Mouse (Mus musculus): Measurements from ENCODE around the gene Pitpnc1. TPM values are rescaled to one million over a fixed set of nuclear protein-coding genes. Genes with fewer than 3 reads are reported as not detected.

Gene Pitpnc1
- polyA plus RNA-seq, 1 experiment from 2014 or later = 10.9 TPM

DNA sequence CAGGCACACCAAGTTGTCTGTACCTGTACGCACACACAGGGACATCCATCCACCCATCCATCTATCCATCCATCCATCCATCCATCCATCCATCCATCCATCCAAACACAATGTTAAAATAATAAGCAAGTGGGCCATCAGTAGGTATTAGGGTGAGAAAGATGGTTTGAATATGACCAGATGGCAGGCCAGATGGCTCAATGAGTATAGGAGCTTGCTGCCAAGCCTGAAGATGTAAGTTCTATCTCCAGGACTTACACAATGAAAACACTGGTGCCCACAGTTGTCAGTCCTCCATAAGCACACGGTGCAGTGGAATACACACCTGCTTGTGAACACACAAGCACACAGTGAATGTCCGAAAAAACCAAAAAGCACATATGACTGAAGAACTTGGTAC lies 186.9 kb downstream of the Pitpnc1 start:
- no peaks in the 10 kb centered on the region for H3K27me3 ChIP-seq (ENCODE audit: control insufficient read depth, insufficient read depth, low read length)
- ATAC-seq (replicated peaks; ENCODE audit: insufficient number of reproducible peaks, low FRiP score, low TSS enrichment) = no peak
- no peak overlapping the region for H3K4me3 ChIP-seq (ENCODE audit: low read depth, low read length)
- H3K4me1 ChIP-seq (ENCODE audit: control insufficient read depth, insufficient read depth, low read length) = no peaks in the 10 kb centered on the region
- no peak overlapping the region for H3K9ac ChIP-seq (ENCODE audit: low read depth, low read length)
- no peaks in the 10 kb centered on the region for H3K36me3 ChIP-seq (ENCODE audit: control insufficient read depth, insufficient read depth, low read length)
- no peak overlapping the region for H3K27ac ChIP-seq (ENCODE audit: low read depth, low read length)
- WGBS (ENCODE audit: insufficient replicate concordance) = 81% methylated on average over 3 of the region's 3 CpGs
- H3K4me2 ChIP-seq = no peak overlapping the region
- no peaks in the 10 kb centered on the region for H3K9me3 ChIP-seq (replicated peaks; ENCODE audit: control insufficient read depth, low read length)

DNA sequence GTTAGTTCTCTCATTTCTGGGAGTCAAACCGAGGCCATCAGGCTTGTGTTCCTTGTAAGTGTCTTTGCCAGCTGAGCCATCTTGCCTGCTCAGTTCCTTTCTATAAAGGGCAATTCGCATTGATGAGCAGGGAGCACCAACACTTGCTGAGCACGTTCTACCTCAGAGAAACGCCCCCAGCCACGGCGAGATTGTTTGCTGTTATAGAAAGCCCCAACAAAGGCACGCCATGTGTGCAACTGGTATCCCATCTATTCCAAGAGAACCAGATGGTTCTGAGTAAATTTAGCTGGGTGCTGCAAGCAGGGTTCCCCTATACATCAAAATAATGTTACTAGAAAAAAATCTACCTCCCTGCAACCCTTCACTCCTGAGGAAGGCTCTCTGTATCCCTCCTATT lies 188.0 kb downstream of the Pitpnc1 start:
- Histone ChIP-seq H3K4me2 (no peak overlapping the region), H3K27me3 (ENCODE audit: control insufficient read depth, insufficient read depth, low read length) (no peaks in the 10 kb centered on the region), H3K36me3 (ENCODE audit: control insufficient read depth, insufficient read depth, low read length) (no peaks in the 10 kb centered on the region), H3K9me3 (replicated peaks; ENCODE audit: control insufficient read depth, low read length) (no peaks in the 10 kb centered on the region), H3K4me3 (ENCODE audit: low read depth, low read length) (no peak overlapping the region), H3K9ac (ENCODE audit: low read depth, low read length) (no peak overlapping the region), H3K4me1 (ENCODE audit: control insufficient read depth, insufficient read depth, low read length) (no peaks in the 10 kb centered on the region), H3K27ac (ENCODE audit: low read depth, low read length) (no peak overlapping the region)
- WGBS (ENCODE audit: insufficient replicate concordance) = 87% methylated on average over 7 of the region's 7 CpGs
- no peak for ATAC-seq (replicated peaks; ENCODE audit: insufficient number of reproducible peaks, low FRiP score, low TSS enrichment)

DNA sequence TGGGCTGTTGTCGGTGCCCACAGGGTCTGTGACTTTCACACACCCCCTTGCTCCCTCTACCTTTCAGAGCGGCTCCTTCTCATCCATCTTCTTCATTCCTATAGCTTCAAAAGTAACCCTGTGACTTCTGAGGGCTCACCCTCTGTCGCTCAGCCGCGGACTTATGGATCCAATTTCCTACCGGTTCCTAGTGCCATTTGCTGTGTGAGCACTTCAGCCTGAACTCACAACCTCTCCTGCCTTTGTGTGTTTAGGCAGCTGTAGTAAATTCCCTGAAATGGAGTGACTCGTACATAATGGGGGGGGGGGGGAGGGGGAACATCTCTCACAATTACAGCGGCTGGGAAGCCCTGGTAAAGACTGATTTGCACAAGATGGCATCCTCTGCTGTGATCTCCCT lies 191.2 kb downstream of the Pitpnc1 start:
- 51% methylated on average over 8 of the region's 8 CpGs for WGBS (ENCODE audit: insufficient replicate concordance)
- H3K9me3 ChIP-seq (replicated peaks; ENCODE audit: control insufficient read depth, low read length) = no peaks in the 10 kb centered on the region
- no peak for ATAC-seq (replicated peaks; ENCODE audit: insufficient number of reproducible peaks, low FRiP score, low TSS enrichment)

DNA sequence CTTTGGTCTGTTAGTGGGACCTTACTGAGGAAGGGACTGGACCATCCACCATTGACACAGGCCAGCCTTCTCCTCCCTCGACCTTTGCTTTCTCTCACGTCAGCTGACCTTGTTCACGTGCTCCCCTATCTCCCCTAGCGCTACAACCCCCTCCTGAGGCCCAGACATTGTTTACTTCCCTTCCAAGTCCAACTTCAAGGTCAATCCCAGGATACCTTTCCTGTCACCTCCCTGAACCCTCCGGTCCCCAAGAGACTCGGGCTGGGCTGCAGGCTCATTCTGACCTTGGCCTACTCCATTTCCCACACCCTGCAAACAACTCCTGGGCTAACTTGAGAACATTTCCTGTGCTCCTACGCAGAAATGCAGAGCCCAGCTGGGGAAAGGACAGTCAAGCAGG lies 193.6 kb downstream of the Pitpnc1 start:
- no peak overlapping the region for H3K4me3 ChIP-seq (ENCODE audit: low read depth, low read length)
- peaks cover 24% of the 10 kb centered on the region for H3K4me1 ChIP-seq (ENCODE audit: control insufficient read depth, insufficient read depth, low read length)
- no peaks in the 10 kb centered on the region for H3K27me3 ChIP-seq (ENCODE audit: control insufficient read depth, insufficient read depth, low read length)
- 0 out of 2 replicates have a peak, but pooled peaks have one; percentile 10 for ATAC-seq (replicated peaks; ENCODE audit: insufficient number of reproducible peaks, low FRiP score, low TSS enrichment)
- H3K9ac ChIP-seq (ENCODE audit: low read depth, low read length) = no peak overlapping the region
- no peak overlapping the region for H3K4me2 ChIP-seq
- no peaks in the 10 kb centered on the region for H3K36me3 ChIP-seq (ENCODE audit: control insufficient read depth, insufficient read depth, low read length)
- no peak overlapping the region for H3K27ac ChIP-seq (ENCODE audit: low read depth, low read length)
- no peaks in the 10 kb centered on the region for H3K9me3 ChIP-seq (replicated peaks; ENCODE audit: control insufficient read depth, low read length)
- 45% methylated on average over 7 of the region's 7 CpGs for WGBS (ENCODE audit: insufficient replicate concordance)

More for the DNA sequence above, 191.2 kb downstream of the Pitpnc1 start:
- no peak overlapping the region for H3K9ac ChIP-seq (ENCODE audit: low read depth, low read length)
- no peaks in the 10 kb centered on the region for H3K27me3 ChIP-seq (ENCODE audit: control insufficient read depth, insufficient read depth, low read length)
- no peak overlapping the region for H3K4me2 ChIP-seq
- peaks cover 14% of the 10 kb centered on the region for H3K4me1 ChIP-seq (ENCODE audit: control insufficient read depth, insufficient read depth, low read length)
- H3K27ac ChIP-seq (ENCODE audit: low read depth, low read length) = no peak overlapping the region
- H3K4me3 ChIP-seq (ENCODE audit: low read depth, low read length) = no peak overlapping the region
- no peaks in the 10 kb centered on the region for H3K36me3 ChIP-seq (ENCODE audit: control insufficient read depth, insufficient read depth, low read length)

- H3K36me3 ChIP-seq (ENCODE audit: control insufficient read depth, insufficient read depth, low read length) = no peaks in the 10 kb centered on the region
- no peak overlapping the region for H3K9ac ChIP-seq (ENCODE audit: low read depth, low read length)
- H3K9me3 ChIP-seq (replicated peaks; ENCODE audit: control insufficient read depth, low read length) = no peaks in the 10 kb centered on the region
- no peak for ATAC-seq (replicated peaks; ENCODE audit: insufficient number of reproducible peaks, low FRiP score, low TSS enrichment)
- H3K27me3 ChIP-seq (ENCODE audit: control insufficient read depth, insufficient read depth, low read length) = no peaks in the 10 kb centered on the region
- H3K4me1 ChIP-seq (ENCODE audit: control insufficient read depth, insufficient read depth, low read length) = peaks cover 26% of the 10 kb centered on the region
- H3K27ac ChIP-seq (ENCODE audit: low read depth, low read length) = no peak overlapping the region
- 72% methylated on average over 3 of the region's 3 CpGs for WGBS (ENCODE audit: insufficient replicate concordance)
- no peak overlapping the region for H3K4me2 ChIP-seq
- no peak overlapping the region for H3K4me3 ChIP-seq (ENCODE audit: low read depth, low read length)
Measured at GRCm38 (mm10) chr11:107276337-107276736, 194.2 kb downstream of the Pitpnc1 start.

DNA sequence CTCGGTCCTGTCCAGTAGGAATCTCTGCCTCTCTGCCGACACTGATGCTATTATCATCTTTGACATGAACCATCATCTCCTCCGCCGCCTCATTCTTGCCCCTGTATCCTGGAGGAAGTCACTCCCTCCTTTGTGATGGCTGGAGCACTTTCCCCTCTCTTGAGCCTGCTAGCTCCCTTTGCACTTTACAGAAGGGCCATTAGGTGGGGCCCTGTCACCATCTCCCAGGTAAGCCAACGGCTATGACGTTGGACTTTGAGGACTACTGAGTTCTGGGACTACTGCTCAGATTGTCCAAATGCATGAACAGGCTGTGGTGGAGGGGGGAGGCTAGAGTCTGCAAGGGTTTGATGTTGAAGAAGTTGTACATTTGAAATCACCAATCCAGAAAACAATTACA lies 194.6 kb downstream of the Pitpnc1 start:
- WGBS (ENCODE audit: insufficient replicate concordance) = 26% methylated on average over 6 of the region's 6 CpGs

DNA sequence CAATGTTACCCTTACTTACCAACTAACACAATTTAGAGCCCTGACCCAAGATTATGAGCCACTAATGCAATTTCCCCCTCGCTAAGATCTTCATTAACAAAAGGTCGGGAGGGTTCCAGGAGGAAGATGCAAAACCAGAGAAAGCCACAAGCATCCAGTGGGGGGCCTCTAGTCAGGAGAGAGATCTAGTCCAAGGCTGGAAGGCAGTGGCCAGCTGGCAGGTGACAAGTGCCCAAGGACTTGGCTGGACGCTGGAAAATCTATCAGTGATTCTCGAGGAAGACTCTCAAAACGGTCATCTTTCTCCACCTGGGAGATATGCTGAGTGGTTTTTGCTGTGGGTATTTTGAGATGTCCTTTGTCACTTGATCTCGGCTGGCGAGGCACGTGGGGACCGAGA lies 196.3 kb downstream of the Pitpnc1 start:
- Histone ChIP-seq H3K4me3 (ENCODE audit: low read depth, low read length) (no peak overlapping the region), H3K9me3 (replicated peaks; ENCODE audit: control insufficient read depth, low read length) (no peaks in the 10 kb centered on the region), H3K27ac (ENCODE audit: low read depth, low read length) (no peak overlapping the region), H3K4me2 (no peak overlapping the region), H3K27me3 (ENCODE audit: control insufficient read depth, insufficient read depth, low read length) (no peaks in the 10 kb centered on the region), H3K9ac (ENCODE audit: low read depth, low read length) (no peak overlapping the region), H3K4me1 (ENCODE audit: control insufficient read depth, insufficient read depth, low read length) (peaks cover 26% of the 10 kb centered on the region), H3K36me3 (ENCODE audit: control insufficient read depth, insufficient read depth, low read length) (no peaks in the 10 kb centered on the region)
- 66% methylated on average over 9 of the region's 9 CpGs for WGBS (ENCODE audit: insufficient replicate concordance)
- no peak for ATAC-seq (replicated peaks; ENCODE audit: insufficient number of reproducible peaks, low FRiP score, low TSS enrichment)

More for the DNA sequence above, 194.6 kb downstream of the Pitpnc1 start:
- peaks cover 26% of the 10 kb centered on the region for H3K4me1 ChIP-seq (ENCODE audit: control insufficient read depth, insufficient read depth, low read length)
- H3K4me2 ChIP-seq = no peak overlapping the region
- H3K27ac ChIP-seq (ENCODE audit: low read depth, low read length) = no peak overlapping the region
- H3K9me3 ChIP-seq (replicated peaks; ENCODE audit: control insufficient read depth, low read length) = no peaks in the 10 kb centered on the region
- no peak overlapping the region for H3K9ac ChIP-seq (ENCODE audit: low read depth, low read length)
- no peaks in the 10 kb centered on the region for H3K27me3 ChIP-seq (ENCODE audit: control insufficient read depth, insufficient read depth, low read length)
- ATAC-seq (replicated peaks; ENCODE audit: insufficient number of reproducible peaks, low FRiP score, low TSS enrichment) = no peak
- H3K36me3 ChIP-seq (ENCODE audit: control insufficient read depth, insufficient read depth, low read length) = no peaks in the 10 kb centered on the region
- no peak overlapping the region for H3K4me3 ChIP-seq (ENCODE audit: low read depth, low read length)

DNA sequence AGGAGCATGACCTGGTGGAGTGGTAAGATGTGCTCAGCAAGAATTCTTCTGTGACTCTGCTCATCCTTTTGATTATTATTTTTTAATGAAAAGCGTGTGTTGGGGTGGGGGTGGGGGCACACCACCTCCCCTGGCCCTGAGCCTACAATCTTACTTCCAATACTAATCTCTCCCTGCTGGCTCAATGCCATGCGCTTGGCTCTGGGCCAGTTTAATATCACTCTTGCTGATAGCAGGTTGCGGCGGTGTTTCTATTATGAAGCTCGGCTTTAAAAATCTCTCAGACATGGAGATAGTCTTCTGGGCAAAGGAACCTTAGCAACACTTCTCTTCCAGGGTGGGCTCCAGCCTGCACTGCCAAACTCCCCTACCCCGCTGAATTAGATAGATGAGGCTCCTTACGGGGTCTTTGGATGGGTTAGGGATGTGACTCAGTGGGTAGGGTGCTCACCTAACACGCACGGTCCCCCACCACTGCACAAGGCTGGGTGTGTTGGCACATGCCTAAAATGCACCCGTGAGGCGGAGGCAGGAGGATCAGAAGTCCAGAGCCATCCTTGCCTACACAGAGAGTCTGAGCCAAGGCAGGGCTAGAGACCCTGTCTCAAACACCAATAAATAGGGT lies 198.0 kb downstream of the Pitpnc1 start:
- Histone ChIP-seq H3K36me3 (ENCODE audit: control insufficient read depth, insufficient read depth, low read length) (no peaks in the 10 kb centered on the region), H3K9me3 (replicated peaks; ENCODE audit: control insufficient read depth, low read length) (no peaks in the 10 kb centered on the region), H3K4me3 (ENCODE audit: low read depth, low read length) (no peak overlapping the region), H3K9ac (ENCODE audit: low read depth, low read length) (no peak overlapping the region), H3K27me3 (ENCODE audit: control insufficient read depth, insufficient read depth, low read length) (no peaks in the 10 kb centered on the region), H3K4me1 (ENCODE audit: control insufficient read depth, insufficient read depth, low read length) (peaks cover 26% of the 10 kb centered on the region), H3K27ac (ENCODE audit: low read depth, low read length) (no peak overlapping the region), H3K4me2 (peak overlapping the region; percentile 27)
- no peak for ATAC-seq (replicated peaks; ENCODE audit: insufficient number of reproducible peaks, low FRiP score, low TSS enrichment)
- WGBS (ENCODE audit: insufficient replicate concordance) = 66% methylated on average over 11 of the region's 11 CpGs

DNA sequence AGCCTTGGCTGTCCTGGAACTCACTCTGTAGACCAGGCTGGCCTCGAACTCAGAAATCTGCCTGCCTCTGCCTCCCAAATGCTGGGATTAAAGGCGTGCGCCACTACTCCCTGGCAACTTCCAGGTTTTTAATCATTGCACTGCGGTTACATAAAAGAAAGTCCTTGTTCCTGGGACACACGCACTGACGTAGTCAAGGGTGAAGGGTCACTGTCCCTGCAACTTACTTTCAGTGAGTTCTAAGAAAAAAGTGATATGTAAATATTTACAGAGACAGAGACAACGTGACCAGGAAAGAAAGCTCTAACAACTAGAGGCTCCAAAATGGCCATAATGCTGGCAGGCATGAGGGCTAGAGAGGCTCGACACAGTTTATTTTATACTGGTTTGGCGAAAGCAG lies 199.9 kb downstream of the Pitpnc1 start:
- H3K27me3 ChIP-seq (ENCODE audit: control insufficient read depth, insufficient read depth, low read length) = no peaks in the 10 kb centered on the region
- H3K4me2 ChIP-seq = no peak overlapping the region
- peaks cover 12% of the 10 kb centered on the region for H3K4me1 ChIP-seq (ENCODE audit: control insufficient read depth, insufficient read depth, low read length)
- no peak overlapping the region for H3K9ac ChIP-seq (ENCODE audit: low read depth, low read length)
- H3K9me3 ChIP-seq (replicated peaks; ENCODE audit: control insufficient read depth, low read length) = no peaks in the 10 kb centered on the region
- ATAC-seq (replicated peaks; ENCODE audit: insufficient number of reproducible peaks, low FRiP score, low TSS enrichment) = no peak
- H3K27ac ChIP-seq (ENCODE audit: low read depth, low read length) = no peak overlapping the region
- WGBS (ENCODE audit: insufficient replicate concordance) = 83% methylated on average over 9 of the region's 9 CpGs
- no peaks in the 10 kb centered on the region for H3K36me3 ChIP-seq (ENCODE audit: control insufficient read depth, insufficient read depth, low read length)
- no peak overlapping the region for H3K4me3 ChIP-seq (ENCODE audit: low read depth, low read length)

All from heart, embryonic 11.5 days (tissue).